Mouse (Mus musculus) cerebellum, adult 11 months (tissue): ENCODE results near the gene Cnrip1.

Source experiments
- DNase-seq: peaks from one replicate; pipeline ENCODE4 v3.0.0; 2022

Gene Cnrip1

DNA sequence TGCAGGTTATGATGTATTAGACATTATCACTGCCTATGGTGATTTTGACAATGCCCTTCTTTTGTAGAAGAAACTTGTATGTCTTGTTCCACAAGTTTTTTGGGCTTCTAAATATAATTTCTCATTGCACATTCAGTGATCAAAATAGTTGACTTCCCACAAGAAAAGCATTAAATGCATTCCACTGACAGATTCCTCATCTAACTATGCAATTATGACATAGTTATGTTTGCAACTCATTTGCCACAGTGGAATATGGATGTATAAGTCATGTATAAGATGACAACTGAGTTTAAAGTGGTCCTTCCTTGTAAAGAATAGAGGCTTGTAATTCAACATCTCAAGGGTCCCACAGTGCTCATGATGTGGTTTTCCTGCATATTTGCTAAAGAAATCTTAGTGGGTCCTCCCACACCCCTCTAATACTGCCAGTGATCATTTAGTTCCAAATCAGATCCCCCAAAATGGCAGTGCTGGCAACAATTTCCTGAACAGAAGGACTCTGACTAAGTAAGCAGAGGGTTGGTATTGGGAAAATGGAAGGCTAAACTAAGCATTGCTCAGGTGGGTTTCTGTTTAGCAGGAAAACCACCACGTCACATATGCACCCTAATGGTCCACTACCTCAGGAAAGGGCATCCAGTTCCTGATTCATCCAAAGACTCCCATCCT, 61.2 kb downstream of the Cnrip1 start:
- DNase-seq, result no peak

DNA sequence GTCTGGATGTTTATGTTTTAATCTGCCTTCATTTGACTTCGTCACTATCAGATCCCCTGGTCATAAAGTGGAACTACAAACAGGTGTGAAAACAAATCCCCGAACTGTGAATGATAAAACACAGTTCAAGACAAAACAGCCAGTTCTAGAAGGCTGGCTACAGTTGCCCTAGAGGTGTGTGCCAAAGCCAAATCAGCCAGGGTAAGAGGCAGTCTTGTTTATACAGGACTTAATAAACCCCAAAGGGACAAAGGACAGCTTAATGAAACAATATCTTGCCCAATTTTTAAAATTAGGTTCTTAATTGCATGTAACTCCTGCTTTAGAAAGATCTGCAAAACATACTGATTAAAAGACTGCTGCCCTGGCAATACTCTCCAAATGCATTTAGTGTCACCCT, 75.0 kb downstream of the Cnrip1 start:
- no peak for DNase-seq
